Mouse (Mus musculus) kidney, postnatal 25 days (tissue): ENCODE measurements at regions not wholly inside any gene's neighbourhood (a gene's known extent, or its start where the extent isn't known, plus 50 kb on each side); places are given as distances from the start of the nearest gene placed in this dataset.
A peak's percentile ranks its signal among the peaks of the same experiment; 100 is the strongest.

Experiments used
- DNase-seq, 2 experiments: peaks; one replicate each; pipeline ENCODE4 v3.0.0; 2021; ENCODE audit warnings: mixed read lengths in 2 of 2

DNA sequence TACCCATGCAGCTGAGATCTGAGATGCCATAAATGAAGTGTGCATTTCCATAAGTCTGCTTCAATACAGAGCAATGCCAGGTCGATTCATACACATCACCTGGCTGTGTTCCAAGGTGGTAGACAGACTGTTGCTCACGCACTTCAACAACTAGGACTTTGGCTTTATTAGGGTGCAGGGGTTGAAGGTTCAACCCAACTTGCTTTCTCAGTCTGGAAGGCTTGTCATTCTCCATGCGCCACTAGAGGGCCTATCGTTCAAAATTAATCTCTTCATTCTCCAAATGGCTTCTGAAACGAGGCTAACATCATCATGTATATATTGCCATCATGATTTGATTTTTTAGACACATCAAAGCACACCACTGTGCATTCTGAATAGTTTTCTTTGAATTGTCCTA is 127.0 kb upstream of the Tmem164 start:
- peak in 1 of 2 experiments; percentile 57 for DNase-seq

- DNase-seq = no peak
Observed at GRCm38 (mm10) chrX:142557496-142557895, 123.7 kb upstream of the Tmem164 start.

- DNase-seq = peak in 1 of 2 experiments; percentile 29
Observed at GRCm38 (mm10) chrX:142560209-142560912, 120.8 kb upstream of the Tmem164 start.

GRCm38 (mm10) chrX:142561788-142562187 is 119.4 kb upstream of the Tmem164 start:
- DNase-seq = no peak

DNA sequence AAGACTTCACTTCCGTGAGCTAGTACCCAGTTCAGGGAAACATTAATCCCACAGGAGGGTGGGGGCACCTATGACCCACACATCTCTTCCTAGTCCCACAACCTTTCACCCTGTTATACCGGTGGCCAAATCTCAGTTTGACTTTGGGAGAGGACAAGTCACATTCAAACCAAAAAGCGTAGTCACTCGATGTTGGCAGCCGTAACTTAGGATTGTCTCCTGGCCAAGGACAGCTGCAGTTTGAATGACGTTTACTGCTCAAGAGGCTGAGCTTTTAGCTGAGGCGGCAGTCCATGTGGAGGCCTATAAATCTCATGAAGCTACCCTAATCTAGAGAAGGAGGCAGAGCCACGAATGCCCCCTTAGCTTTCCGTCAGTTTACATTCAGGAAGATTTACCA is 117.0 kb upstream of the Tmem164 start:
- no peak for DNase-seq

DNA sequence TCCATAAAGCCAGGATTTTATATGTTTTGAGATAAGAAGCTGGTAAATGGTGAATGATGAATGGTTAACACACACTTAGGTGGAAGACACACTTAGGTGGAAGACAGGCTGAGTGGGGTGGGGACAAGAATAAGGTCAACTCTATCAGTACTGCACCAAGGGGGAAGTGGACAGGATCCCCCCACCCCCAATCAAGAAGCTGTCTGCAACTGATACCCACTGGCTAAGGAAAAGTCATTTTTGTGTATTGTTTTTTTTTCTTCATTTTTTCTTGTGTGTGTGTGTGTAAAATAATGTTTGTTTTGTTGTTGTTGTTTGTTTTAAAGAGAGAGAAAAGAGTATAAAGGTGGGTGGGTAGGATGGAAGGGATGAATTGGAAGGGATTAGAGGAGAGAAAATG is 109.4 kb upstream of the Tmem164 start:
- DNase-seq = no peak

- no peak for DNase-seq
Observed at GRCm38 (mm10) chrX:142574022-142574421, 107.2 kb upstream of the Tmem164 start.

GRCm38 (mm10) chrX:142574945-142575710 is 106.1 kb upstream of the Tmem164 start:
- no peak for DNase-seq

GRCm38 (mm10) chrX:142576127-142576526 is 105.1 kb upstream of the Tmem164 start:
- no peak for DNase-seq

GRCm38 (mm10) chrX:142577449-142578081 is 103.6 kb upstream of the Tmem164 start:
- no peak for DNase-seq

DNA sequence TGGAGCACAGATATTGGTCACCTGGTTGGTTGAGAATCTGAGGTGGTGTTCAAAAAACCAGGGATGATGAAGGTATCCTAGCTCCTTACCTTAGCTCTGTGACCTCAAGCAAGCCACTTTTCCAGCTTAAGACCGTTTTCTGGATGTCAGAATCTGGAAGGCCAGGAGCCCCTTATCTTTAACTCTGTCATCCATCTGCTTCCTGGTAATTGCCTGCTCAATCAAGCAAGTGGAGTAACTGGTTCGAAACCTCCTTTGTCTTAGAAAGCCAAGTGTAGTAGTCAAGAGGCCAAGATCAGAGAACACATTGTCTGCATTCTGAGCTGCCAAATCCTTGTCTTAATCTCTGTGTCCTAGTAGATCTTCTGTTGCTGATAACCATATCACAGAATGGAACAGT is 95.9 kb upstream of the Tmem164 start:
- no peak for DNase-seq

- DNase-seq = no peak
Observed at GRCm38 (mm10) chrX:142599377-142599776, 81.8 kb upstream of the Tmem164 start.

DNA sequence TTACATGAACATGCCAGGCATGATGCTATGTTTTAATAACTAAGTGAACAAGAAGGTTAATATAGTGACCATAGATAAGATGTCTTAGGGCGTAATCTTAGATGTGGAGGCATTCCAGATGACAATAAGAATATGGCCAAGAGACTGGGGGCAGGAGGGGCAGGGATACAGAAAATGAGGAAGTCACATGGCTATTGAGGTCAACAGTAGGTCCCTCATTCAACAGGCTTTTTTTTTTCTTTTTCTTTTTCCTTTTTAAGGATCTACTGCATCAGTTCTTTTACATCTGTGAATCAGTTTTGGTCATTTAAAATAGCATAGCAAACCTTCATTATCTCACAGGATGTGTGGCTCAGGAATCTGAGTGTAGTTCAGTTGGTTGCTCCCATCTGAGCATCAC is 80.4 kb upstream of the Tmem164 start:
- DNase-seq = no peak

GRCm38 (mm10) chrX:142605088-142605487 is 76.1 kb upstream of the Tmem164 start:
- no peak for DNase-seq

GRCm38 (mm10) chrX:142606595-142607205 is 74.5 kb upstream of the Tmem164 start:
- DNase-seq = no peak

- DNase-seq = no peak
Observed at GRCm38 (mm10) chrX:142616189-142616872, 64.9 kb upstream of the Tmem164 start.

DNA sequence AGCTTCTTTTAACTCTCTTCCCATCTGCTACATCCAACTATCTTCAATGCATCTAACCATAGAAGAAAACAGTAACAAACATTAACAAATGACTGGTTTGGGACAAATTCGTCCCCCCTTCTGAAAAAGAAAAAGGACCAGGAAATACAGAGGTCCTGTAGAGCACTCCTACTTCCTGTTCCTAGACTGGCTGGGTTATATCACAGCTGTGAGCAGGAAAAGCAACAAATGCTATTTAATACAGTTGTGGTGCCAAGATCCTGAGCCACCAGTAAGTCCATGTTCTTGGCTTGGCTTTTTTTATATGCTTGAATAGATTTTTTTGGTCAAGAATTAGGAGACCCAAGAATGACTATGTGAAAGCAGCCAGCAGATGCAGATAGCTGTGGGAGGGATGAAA is 62.8 kb upstream of the Tmem164 start:
- no peak for DNase-seq

DNA sequence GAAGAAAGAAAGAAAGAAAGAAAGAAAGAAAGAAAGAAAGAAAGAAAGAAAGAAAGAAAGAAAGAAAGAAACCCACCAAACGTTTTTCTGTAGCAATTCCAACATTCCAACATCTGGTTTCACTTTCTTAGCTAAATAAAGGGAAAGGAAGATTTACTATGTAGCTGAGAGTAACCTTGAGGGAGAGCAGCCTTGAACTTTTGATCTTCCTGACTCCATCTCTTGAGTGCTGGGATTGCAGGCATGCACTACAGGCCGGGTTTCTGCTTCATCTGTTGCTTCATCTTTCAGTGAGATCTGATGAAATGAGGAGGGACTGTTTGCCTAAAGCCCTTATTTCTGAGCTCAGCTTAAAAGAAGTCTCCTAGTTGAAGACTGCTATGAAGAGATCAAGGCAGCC is 57.8 kb upstream of the Tmem164 start:
- DNase-seq = no peak

DNA sequence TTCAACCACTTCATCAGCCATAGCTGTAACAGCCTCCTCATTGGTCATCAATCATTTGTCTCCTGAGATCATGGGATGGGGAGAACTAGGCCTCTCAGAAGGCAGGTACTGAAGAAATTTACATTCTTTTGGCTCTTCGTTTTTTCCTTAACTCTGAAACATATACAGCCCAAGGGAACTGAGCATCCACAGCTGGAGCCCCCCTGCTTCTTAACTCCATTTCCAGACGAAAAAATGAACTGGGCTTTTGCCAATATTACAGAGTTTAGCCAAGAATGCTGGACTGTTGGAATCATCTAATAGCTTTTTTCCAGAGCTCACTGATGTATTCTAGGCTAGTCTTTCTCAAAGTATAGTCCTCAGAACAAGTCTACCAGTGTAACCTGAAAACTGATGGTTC is 57.3 kb upstream of the Tmem164 start:
- no peak for DNase-seq
